Mouse (Mus musculus) stomach, embryonic 16.5 days (tissue): ENCODE data around the gene Klhl18. TPM values are rescaled to one million over a fixed set of nuclear protein-coding genes. Genes with fewer than 3 reads are reported as not detected.
"Not testable (repeated sequence)": the region's sequence is repeated elsewhere in the genome, so short reads cannot be mapped to it uniquely, and the experiment has no call there.

Experiments
- ATAC-seq: fragments of 200-750 bp; cut with Nextera tagmentation; 2 replicates; pipeline ENCODE4 v1.8.0; 2017; ENCODE audit warnings: moderate number of reproducible peaks, moderate TSS enrichment; ENCODE audit not compliant: insufficient read depth, low FRiP score
- H3K27ac ChIP-seq: fragments of 300-500 bp; sonication (generic); 2 replicates; pipeline ENCODE4 v1.5.1; 2014; ENCODE audit warnings: low read length
- H3K27me3 ChIP-seq: fragments of 300-500 bp; sonication (generic); 2 replicates; pipeline ENCODE4 v1.6.1; 2014; ENCODE audit warnings: low read length, control low read depth, mixed read lengths; ENCODE audit not compliant: control insufficient read depth, insufficient read depth
- H3K36me3 ChIP-seq: fragments of 300-500 bp; sonication (generic); 2 replicates; pipeline ENCODE4 v1.6.1; 2014; ENCODE audit warnings: low read length; ENCODE audit not compliant: control insufficient read depth, insufficient read depth
- H3K4me1 ChIP-seq: fragments of 300-500 bp; sonication (generic); 2 replicates; pipeline ENCODE4 v1.6.1; 2014; ENCODE audit warnings: low read length, control low read depth, mixed read lengths; ENCODE audit not compliant: control insufficient read depth, insufficient read depth
- H3K4me2 ChIP-seq: fragments of 300-500 bp; sonication (generic); 2 replicates; pipeline ENCODE4 v1.6.1; 2014; ENCODE audit warnings: low read depth, low read length, mixed read lengths
- H3K4me3 ChIP-seq: fragments of 300-500 bp; sonication (generic); replicated peaks from 2 replicates; pipeline ENCODE4 v1.5.1; 2014; ENCODE audit warnings: mild to moderate bottlenecking, low read length
- H3K9ac ChIP-seq: fragments of 300-500 bp; sonication (generic); 2 replicates; pipeline ENCODE4 v1.6.1; 2014; ENCODE audit warnings: low read length
- H3K9me3 ChIP-seq: fragments of 300-500 bp; sonication (generic); replicated peaks from 2 replicates; pipeline ENCODE4 v1.6.1; 2016; ENCODE audit warnings: low read length, control low read depth; ENCODE audit not compliant: control insufficient read depth
- WGBS: fragments of 180-500 bp; shearing (Covaris S2); extraction: QIAGEN DNeasy Blood & Tissue Kit; methylation state at CpG from one replicate; pipeline ENCODE4 v1.1.7; 2014; 5-methylcytosine and 5-hydroxymethylcytosine counted together
- polyA plus RNA-seq: library from polyadenylated mRNA; unstranded; fragments of >200 nt; fragmentation: Nextera tagmentation; extraction: Ambion mirVana; gene quantifications from 2 replicates; pipeline ENCODE4 v1.2.1, GENCODE M21; 2015

Gene Klhl18
- polyA plus RNA-seq, 1 experiment from 2014 or later: 10.2 TPM

- under 1% methylated on average over 41 of the region's 41 CpGs for WGBS
- peak overlapping the region; percentile 89 for H3K27ac ChIP-seq
- no peaks in the 10 kb centered on the region for H3K36me3 ChIP-seq
- no peaks in the 10 kb centered on the region for H3K9me3 ChIP-seq
- no peaks in the 10 kb centered on the region for H3K27me3 ChIP-seq
- peak overlapping the region; percentile 93 for H3K4me3 ChIP-seq
- H3K4me1 ChIP-seq: peaks cover 8% of the 10 kb centered on the region
- peak overlapping the region; percentile 98 for H3K9ac ChIP-seq
- peak overlapping the region; percentile 98 for H3K4me2 ChIP-seq
- peak; percentile 65 for ATAC-seq
Measured at GRCm38 (mm10) chr9:110407311-110408098, 69.0 kb downstream of the Klhl18 start.

- H3K9ac ChIP-seq, H3K27ac ChIP-seq, ATAC-seq, H3K27me3 ChIP-seq, H3K4me3 ChIP-seq, H3K36me3 ChIP-seq, H3K9me3 ChIP-seq, H3K4me2 ChIP-seq: not testable (repeated sequence)
- peaks cover 16% of the 10 kb centered on the region for H3K4me1 ChIP-seq
- WGBS: 86% methylated on average over 4 of the region's 4 CpGs
Measured at GRCm38 (mm10) chr9:110403240-110403639, 73.3 kb downstream of the Klhl18 start.

GRCm38 (mm10) chr9:110402731-110403130 lies 73.8 kb downstream of the Klhl18 start:
- Histone ChIP-seq H3K4me1 (peaks cover 16% of the 10 kb centered on the region), H3K9me3 (no peaks in the 10 kb centered on the region), H3K4me2 (no peak overlapping the region), H3K27ac (no peak overlapping the region), H3K9ac (no peak overlapping the region), H3K4me3 (no peak overlapping the region), H3K27me3 (no peaks in the 10 kb centered on the region), H3K36me3 (no peaks in the 10 kb centered on the region; the same call in 1 of the 2 replicates)
- ATAC-seq: no peak
- WGBS: 98% methylated on average over 2 of the region's 2 CpGs

GRCm38 (mm10) chr9:110400650-110401049 lies 75.8 kb downstream of the Klhl18 start:
- no peak overlapping the region for H3K4me2 ChIP-seq
- H3K36me3 ChIP-seq: peaks cover 2% of the 10 kb centered on the region; the same call in 1 of the 2 replicates
- H3K4me3 ChIP-seq: no peak overlapping the region
- peaks cover 8% of the 10 kb centered on the region; the same call in 1 of the 2 replicates for H3K4me1 ChIP-seq
- no peak overlapping the region for H3K9ac ChIP-seq
- H3K27me3 ChIP-seq: no peaks in the 10 kb centered on the region
- peak; percentile 42; the same call in 1 of the 2 replicates for ATAC-seq
- WGBS: 62% methylated on average over 5 of the region's 5 CpGs
- no peaks in the 10 kb centered on the region for H3K9me3 ChIP-seq
- peak overlapping the region; percentile 27; the same call in 1 of the 2 replicates for H3K27ac ChIP-seq

GRCm38 (mm10) chr9:110393295-110393694 lies 83.2 kb downstream of the Klhl18 start:
- WGBS: 86% methylated on average over 4 of the region's 4 CpGs
- peaks cover 21% of the 10 kb centered on the region for H3K36me3 ChIP-seq
- H3K4me3 ChIP-seq: no peak overlapping the region

GRCm38 (mm10) chr9:110390843-110391242 lies 85.7 kb downstream of the Klhl18 start:
- Histone ChIP-seq H3K27ac (no peak overlapping the region), H3K27me3 (no peaks in the 10 kb centered on the region), H3K4me2 (no peak overlapping the region), H3K9me3 (no peaks in the 10 kb centered on the region), H3K9ac (no peak overlapping the region), H3K36me3 (peaks cover 26% of the 10 kb centered on the region), H3K4me1 (no peaks in the 10 kb centered on the region), H3K4me3 (no peak overlapping the region)
- 95% methylated on average over 3 of the region's 3 CpGs for WGBS
- no peak for ATAC-seq

More at GRCm38 (mm10) chr9:110393295-110393694, 83.2 kb downstream of the Klhl18 start:
- Histone ChIP-seq H3K4me2 (no peak overlapping the region), H3K9me3 (no peaks in the 10 kb centered on the region), H3K4me1 (no peaks in the 10 kb centered on the region), H3K27me3 (no peaks in the 10 kb centered on the region), H3K27ac (no peak overlapping the region), H3K9ac (no peak overlapping the region)
- ATAC-seq: no peak

GRCm38 (mm10) chr9:110388011-110388410 lies 88.5 kb downstream of the Klhl18 start:
- WGBS: 94% methylated on average over 7 of the region's 7 CpGs
- Histone ChIP-seq H3K27me3 (no peaks in the 10 kb centered on the region), H3K9ac (no peak overlapping the region), H3K36me3 (peaks cover 29% of the 10 kb centered on the region), H3K4me2 (no peak overlapping the region), H3K4me3 (no peak overlapping the region), H3K27ac (no peak overlapping the region), H3K4me1 (no peaks in the 10 kb centered on the region), H3K9me3 (no peaks in the 10 kb centered on the region)
- no peak for ATAC-seq

- 0 out of 2 replicates have a peak, but pooled peaks cover 3% of the 10 kb centered on the region for H3K4me1 ChIP-seq
- H3K36me3 ChIP-seq: peaks cover 20% of the 10 kb centered on the region
- no peaks in the 10 kb centered on the region for H3K27me3 ChIP-seq
- H3K9ac ChIP-seq: no peak overlapping the region
- WGBS: 87% methylated on average over 7 of the region's 7 CpGs
- H3K4me3 ChIP-seq: no peak overlapping the region
- no peak overlapping the region for H3K27ac ChIP-seq
- H3K4me2 ChIP-seq: no peak overlapping the region
- no peaks in the 10 kb centered on the region for H3K9me3 ChIP-seq
- ATAC-seq: no peak
Measured at GRCm38 (mm10) chr9:110384369-110384929, 92.0 kb downstream of the Klhl18 start.

GRCm38 (mm10) chr9:110381292-110381691 lies 95.2 kb downstream of the Klhl18 start:
- no peaks in the 10 kb centered on the region for H3K27me3 ChIP-seq
- H3K4me1 ChIP-seq: 0 out of 2 replicates have a peak, but pooled peaks cover 3% of the 10 kb centered on the region
- no peaks in the 10 kb centered on the region for H3K9me3 ChIP-seq
- H3K9ac ChIP-seq: no peak overlapping the region
- WGBS: 63% methylated on average over 12 of the region's 12 CpGs
- H3K27ac ChIP-seq: no peak overlapping the region
- H3K36me3 ChIP-seq: peaks cover 16% of the 10 kb centered on the region
- no peak overlapping the region for H3K4me3 ChIP-seq
- no peak for ATAC-seq
- no peak overlapping the region for H3K4me2 ChIP-seq
